Mouse (Mus musculus): ENCODE results near the gene Hist1h2ba.

Hist1h2ba gene

DNA sequence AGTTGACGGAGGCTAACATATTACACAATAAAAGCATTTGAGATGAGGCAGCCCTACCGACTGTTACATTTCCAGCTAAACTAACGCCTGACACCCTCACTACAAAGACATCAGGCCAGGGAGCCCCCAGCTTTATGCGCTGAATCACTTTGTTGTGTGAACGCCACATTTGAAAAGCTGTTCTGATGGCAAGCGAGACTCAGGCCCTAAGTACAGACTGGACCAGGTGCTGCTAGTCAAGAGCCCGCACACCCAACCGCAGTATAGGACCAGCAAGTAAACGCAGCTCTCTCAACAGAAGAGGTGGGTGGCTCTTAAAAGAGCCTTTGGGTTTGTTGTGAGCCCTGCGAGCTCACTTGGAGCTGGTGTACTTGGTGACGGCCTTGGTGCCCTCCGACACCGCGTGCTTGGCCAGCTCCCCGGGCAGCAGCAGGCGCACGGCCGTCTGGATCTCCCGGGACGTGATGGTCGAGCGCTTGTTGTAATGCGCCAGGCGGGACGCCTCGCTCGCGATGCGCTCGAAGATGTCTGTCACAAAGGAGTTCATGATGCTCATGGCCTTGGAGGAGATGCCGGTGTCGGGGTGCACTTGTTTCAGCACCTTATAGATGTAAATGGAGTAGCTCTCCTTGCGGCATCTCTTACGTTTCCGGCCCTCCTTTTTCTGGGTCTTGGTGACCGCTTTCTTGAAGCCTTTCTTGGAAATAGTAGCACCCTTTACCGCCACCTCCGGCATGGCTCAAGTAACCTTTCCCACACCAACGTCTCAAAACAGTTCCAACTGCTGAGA lies at the start of gene Hist1h2ba:
TSS of gene Hist1h2ba (minus strand) at position 736 of the 790 bp plus-strand sequence.
- DNase-seq (ENCODE audit: low spot score in 2 of 2) = no peak

DNA sequence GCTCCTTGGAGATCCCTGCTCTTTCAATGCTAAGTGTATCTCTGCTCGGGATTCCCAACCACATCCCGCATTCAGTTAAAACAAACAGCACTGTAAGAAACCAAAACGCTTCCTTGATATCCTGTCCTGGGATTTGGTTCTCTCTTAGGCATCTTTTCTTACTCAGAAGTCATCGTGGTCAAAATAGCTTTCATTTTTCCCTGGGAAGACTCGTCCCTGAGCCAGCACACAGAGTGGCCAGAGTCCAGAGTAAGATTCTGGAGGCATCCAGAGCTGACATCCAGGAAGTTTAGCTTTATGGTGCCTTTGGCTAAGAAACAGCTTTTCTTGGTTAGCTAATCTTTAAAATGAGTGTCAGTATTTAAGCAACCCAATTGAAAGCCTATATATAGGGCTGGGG lies 38.3 kb upstream of the Hist1h2ba start:
- DNase-seq (ENCODE audit: low spot score in 2 of 2) = no peak

DNA sequence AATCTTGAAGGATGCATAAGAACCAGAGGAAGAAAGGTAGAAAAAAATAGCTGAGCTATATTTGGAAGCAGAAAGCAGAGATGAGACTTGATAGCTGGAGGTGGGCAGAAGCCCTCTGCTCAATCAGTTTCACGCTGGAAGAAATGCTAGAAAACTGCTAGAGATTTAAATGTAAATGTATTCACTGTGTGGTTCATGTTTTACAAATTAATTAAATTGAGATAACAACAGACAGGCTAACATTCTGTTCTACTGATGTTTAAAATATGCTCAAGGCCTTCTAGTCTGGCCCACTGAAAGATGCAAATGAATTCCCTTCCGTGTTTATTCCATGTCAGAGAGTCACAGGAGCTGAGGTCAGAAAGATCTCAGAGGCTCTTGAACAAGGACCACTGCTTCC lies 37.9 kb upstream of the Hist1h2ba start:
- DNase-seq (ENCODE audit: low spot score in 2 of 2) = no peak

DNA sequence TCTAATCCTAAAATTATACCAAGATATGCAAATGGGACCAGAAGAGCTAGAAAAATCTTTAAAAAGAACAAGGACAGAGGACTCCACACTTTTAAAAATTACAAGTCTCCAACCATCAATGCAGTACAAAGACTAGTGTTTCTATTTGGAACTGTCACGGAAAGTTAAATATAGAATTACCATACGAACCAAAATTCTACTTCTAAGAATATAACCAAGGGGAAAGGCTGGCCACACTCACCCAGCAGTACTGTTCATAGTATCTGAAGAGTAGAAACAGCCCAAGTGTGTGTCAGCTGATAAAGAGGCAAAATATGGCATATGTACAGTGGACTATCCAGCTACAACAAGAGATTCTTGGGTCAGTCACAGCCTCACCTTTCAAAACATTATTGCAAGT lies 31.0 kb upstream of the Hist1h2ba start:
- no peak for DNase-seq (ENCODE audit: low spot score in 2 of 2)

DNA sequence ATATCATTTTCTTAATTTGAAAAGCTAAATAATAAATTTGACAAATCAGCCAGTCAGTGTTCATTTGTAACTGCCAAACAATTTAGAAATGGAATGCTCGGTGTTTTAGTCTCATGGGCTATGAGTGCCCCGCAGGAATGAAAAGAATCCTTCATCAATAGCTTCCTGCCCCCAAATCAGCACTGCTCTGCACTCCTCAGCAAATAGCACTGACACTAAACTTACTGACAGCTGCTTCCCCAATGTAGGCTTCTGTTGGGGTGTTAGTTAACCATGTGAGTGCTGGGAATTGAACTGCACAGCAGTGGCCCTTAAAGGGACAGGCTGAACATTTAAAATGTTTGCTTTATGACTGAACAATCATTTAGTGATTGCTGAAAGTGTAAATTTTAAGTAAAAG lies 25.8 kb upstream of the Hist1h2ba start:
- no peak for DNase-seq (ENCODE audit: low spot score in 2 of 2)

DNA sequence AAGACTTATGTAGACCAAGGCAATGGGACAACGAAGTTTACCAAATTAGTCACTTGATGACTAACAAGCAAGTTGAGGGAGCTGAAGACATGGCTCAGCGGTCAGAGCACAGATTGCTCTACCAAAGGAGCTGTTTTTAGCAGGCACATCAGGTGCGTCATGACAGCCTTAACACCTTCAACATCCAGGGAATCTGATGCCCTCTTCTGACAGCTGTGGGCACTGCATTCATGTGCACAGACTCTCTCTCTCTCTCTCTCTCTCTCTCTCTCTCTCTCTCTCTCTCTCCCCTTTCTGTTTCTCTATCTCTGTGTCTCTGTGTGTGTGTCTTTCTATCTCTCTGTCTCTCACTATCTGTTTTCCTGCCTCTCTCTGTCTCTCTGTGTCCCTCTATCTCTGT lies 17.0 kb upstream of the Hist1h2ba start:
- no peak for DNase-seq (ENCODE audit: low spot score in 2 of 2)

DNA sequence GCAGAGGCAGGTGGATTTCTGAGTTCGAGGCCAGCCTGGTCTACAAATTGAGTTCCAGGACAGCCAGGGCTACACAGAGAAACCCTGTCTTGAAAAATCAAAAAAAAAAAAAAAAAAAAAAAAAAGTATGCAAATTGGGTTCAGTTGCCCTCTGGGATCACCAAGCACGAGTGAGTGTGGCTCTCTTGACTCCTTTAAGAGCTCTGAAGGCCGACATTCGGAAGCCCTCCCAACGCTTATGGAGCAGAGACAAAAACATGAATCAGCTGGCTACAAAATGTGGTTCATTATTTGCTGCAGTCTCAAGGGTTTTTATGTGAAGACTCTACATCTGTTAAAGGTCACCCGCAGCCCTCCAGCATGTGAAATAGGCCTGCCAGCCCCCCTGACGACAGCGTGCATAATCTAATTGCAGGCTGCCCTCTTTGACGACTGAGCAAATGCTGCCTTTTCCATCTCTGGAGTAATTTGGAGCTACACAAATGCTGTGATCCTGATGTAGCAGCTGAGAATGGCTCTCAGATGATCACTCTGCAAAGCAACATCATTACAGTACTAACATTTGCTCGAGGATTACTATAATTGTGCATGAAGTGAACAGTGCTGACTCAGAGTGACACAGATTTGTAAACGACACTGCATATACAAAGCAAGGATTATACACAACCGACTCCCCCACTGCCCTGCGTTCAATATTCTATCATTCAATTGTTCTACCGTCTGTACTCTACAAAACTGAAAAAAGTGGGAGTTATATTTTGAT lies 15.7 kb upstream of the Hist1h2ba start:
- DNase-seq (ENCODE audit: low spot score in 2 of 2) = no peak

DNA sequence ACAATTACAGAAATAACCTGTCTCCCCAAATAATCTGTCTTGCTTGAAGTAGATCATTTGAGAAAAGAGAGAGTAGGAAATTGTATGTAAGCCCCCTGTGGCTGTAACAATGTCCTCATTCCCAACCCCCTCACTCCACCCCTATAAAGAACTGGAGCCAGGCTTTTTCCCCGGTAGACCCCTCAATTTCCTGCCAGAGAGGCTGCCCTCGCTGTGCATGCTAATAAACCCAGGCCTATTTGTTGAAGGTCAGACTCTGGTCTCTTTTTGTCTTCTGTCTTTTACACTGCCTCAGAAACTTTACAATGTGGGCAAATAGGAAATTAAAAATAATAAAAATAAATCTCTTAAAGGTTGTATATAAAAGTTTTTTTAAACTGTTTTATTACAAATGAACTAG lies 12.3 kb upstream of the Hist1h2ba start:
- no peak for DNase-seq (ENCODE audit: low spot score in 2 of 2)

DNA sequence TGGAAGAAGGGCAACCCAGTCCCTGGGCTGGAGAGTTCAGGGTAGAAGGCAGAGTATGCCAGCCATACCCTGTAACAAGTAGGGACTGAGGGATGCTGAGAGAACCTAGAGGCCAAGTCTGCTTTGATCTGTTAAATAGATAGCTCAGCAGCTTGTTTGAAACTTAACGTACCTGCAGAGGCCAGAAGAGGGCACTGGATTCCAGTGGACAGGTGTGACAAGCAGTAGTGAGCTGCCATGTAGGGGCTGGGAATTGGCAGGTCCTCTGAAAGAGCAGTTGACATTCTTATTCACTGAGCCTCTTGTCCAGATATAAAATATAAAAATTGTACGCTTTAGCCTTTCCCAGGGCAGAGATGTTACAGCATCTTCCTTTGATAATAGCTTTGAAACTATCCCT lies 8.9 kb upstream of the Hist1h2ba start:
- DNase-seq (ENCODE audit: low spot score in 2 of 2) = no peak

DNA sequence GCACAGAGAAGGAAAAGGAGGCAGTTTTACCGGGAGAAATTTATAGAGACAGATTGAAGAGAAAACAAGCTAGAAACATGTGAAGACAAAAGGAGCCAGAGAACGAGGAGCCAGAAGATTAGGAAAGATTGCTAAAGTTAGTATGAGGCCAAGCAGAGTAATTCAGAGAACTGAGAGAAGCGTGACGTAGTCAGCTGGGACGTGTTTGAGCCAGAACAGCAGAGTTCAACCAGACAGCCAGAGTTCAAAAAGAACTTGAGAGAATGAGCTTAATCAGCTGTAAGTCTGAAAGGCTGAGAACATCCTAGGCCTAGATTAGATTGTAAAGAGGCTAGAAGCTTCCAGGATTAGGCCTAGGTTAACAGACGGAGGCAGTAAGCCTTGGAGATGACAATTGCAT lies 6.3 kb upstream of the Hist1h2ba start:
- no peak for DNase-seq (ENCODE audit: low spot score in 2 of 2)

DNA sequence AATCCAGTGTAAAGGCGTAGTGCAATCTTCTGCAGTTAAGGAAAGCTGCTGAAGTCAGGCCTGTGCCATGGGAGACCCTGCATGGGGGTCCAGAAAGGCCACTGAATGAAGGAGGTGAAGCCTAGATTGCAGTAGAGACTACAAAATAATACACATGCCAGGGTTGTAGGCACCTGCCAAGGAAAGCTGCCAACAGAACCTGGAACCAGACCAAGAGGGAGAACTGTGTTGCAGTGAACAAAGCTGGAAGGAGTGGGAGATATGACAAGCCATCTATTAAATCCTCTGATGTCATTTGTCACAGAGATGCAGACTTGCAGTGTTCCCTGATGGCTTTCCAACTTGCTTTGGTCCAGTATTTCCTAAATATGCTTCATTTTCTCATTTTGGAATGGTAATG lies 4.7 kb upstream of the Hist1h2ba start:
- DNase-seq (ENCODE audit: low spot score in 2 of 2) = peak; percentile 25 to 51

DNA sequence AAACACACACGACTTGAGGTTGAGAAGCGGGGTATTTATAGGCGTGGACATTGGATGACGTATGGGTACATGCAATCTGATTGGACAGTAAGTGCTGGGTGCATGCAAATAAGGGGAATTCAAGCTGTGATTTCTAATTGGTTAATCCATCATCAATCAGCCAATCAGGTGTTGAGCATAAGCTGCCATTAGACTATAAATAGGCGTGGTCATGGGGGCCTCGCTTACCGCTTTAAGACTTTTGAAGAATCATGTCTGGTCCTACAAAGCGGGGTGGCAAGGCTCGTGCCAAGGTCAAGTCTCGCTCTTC lies 210 bp upstream of the Hist1h2ba start, which contains the start of gene Hist1h2aa:
TSS of gene Hist1h2aa (plus strand) at position 252 of the 310 bp plus-strand sequence.
- DNase-seq (ENCODE audit: low spot score in 2 of 2) = no peak

DNA sequence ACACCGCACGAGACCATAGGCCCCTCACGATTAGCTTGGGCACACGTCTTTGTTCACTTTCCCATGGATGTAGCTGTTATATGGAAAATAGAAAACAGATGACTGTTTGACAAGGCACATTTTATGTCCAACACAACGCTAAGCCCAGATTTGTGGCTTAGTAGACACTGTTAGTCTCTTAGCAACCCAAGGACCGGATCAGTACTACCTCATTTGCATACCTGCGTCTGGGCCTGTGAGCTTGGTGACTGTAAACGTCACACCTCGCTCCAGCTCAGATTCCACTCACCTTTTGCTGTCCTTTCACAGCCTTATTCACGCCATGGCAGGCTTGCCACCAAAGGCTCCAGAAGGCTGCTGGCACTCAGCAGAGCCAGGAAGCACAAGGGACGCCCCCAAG lies 3.1 kb downstream of the Hist1h2ba start:
- no peak for DNase-seq (ENCODE audit: low spot score in 2 of 2)

DNA sequence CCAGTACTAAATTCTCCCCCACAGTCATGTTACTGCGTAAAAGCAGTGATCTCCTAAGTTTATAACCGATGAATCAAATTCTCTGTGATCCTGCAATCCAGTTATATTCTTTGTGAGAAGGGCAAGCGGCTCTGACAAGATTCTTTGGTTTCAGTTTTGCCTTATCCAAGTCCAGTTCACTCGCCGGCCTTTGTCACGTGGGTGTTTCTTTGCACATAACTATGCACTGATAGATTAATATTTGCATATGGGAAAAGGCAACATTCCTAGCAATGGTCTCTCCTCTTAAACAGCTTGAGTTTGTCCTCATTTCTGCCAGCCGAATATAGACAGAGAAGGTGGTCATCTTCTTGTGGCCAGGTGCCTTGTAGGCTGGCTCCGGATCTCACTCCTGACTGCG lies 3.5 kb downstream of the Hist1h2ba start:
- DNase-seq (ENCODE audit: low spot score in 2 of 2) = no peak

DNA sequence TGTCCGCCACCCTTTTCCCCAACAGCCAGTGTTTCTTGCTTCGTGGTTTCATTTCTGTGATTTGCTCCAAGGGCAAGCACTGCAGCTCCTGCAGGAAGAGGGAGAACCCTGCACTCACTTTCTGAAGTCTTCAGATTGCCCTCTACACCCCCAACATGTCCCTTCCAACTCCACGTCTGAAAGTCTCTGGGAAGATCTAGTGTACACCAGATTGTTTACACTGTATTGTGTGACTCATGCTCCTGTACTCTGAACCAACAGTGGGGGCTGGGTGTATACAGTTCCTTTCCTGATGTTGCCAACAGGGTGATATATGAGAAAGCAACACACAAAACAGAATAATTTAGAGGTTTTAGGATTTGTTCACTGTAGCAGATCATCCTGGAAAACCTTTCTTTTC lies 5.3 kb downstream of the Hist1h2ba start:
- DNase-seq (ENCODE audit: low spot score in 2 of 2) = peak; percentile 10

DNA sequence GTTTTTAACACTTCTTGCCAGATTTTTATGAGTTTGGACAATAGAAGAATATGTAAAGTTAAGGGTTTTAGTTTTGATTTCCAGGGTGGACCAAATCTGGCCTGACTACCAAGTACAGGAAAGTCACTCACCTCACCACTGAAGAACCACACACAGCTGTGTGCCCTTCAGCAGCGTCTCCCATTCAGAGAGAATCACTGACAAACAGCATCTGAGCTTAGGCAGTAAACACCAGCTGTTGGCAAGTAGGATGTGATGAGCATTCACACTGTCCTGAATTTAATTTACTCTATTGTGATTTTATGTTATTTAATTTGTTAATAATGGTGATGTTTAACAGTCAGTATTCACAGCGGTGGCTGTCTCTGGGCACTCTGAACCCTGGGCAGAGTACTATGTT lies 8.2 kb downstream of the Hist1h2ba start:
- no peak for DNase-seq (ENCODE audit: low spot score in 2 of 2)

DNA sequence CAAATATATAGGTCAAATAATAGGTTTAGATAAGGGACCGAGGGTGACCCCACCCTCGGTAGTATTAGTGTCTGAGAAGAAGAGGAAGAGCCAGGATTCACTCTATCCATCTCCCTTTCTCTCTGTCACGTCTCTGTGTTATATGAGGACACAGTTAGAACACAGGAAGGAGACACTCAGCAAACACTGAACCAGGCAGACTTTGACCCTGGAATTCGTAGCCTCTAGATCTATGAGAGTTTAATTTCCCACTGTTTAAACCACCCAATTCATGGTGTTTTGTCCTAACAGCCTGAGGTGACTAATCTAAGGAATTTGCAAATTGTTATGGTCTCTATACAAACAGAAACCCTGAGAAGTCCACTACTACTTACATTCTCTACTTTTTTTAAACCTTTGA lies 16.3 kb downstream of the Hist1h2ba start:
- DNase-seq (ENCODE audit: low spot score in 2 of 2) = no peak

DNA sequence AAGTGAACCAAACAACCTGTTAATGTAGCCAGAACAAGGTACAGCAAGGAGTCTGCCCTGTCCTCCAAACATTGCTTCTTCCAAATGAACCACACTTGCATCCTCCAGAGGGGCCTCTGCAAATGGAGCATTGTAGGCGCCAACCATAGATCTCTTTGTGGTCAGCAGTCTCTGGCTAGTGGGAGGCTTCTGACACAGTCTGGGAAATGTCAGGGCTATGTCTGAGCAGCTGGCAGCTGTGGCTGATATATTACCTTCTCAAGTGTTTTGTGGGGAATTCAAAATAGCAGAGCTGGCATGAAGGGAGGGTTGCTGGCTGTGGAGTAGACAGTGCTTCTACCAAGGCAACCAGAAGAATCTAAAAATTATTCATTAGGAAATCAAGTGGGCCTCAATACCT lies 17.8 kb downstream of the Hist1h2ba start:
- no peak for DNase-seq (ENCODE audit: low spot score in 2 of 2)

DNA sequence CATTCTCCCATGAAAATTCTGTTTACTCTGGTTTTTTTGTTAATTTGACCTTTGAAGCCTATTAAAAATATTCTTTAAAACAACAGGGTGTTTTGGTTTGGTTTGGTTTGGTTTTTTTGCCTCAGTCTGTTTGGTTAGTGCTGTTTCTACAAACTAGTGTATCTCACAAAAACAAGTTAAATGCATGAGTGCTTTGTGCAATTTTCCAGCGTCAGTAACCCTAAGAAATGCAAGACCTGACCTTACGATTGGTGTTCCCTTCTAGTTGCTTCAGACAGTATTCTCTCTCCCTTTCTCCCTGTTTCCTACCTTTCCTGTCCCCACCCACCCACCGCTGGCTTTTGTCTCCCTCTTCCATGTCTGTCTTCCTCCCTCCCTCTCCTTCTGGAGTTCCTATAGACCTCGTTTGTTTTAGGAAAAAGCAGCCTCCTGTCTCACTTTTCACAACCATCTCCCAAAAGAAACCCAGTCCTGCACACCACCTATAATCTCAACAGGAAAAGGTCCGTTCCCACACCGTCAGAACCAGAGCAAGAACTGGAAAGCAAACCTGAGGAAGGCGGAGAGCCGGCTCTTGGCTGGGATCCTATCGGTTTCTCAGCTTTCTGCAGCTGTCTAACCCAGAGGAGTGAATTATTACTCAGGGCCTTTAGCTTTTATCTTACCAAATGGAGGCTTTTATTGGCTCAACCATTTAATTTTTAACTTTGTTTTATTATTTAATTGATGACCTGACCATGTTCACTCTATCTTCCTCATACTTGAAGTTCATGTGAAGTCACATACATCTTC lies 19.4 kb downstream of the Hist1h2ba start, which contains the start of gene Slc17a4:
TSS of gene Slc17a4 (minus strand) at position 634 of the 792 bp plus-strand sequence.
- DNase-seq (ENCODE audit: low spot score in 2 of 2) = no peak

DNA sequence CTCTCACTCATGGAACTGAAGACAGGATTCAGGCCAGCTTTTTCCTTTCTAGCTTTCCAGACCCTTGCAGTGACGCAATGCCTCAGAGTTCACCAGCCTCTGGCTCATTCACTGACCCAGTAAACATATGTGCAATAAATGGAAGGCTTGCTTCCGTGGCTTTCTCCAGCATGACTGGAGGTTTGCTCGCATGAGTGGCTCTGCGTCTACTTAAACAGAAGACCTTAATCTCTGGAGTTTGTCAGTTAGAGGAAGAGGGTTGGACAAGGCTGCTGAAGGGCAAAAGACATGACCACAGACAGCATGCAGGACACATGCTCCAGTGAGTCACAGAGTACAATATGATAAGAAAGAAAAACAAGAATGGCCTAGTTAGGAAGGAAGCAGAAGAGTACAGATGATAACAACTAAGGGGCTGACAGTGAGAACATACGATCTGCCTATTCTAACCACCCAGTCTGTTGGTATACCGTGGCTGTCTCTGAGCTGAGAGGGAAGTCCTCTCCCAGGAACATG lies 20.1 kb downstream of the Hist1h2ba start:
- no peak for DNase-seq (ENCODE audit: low spot score in 2 of 2)

DNA sequence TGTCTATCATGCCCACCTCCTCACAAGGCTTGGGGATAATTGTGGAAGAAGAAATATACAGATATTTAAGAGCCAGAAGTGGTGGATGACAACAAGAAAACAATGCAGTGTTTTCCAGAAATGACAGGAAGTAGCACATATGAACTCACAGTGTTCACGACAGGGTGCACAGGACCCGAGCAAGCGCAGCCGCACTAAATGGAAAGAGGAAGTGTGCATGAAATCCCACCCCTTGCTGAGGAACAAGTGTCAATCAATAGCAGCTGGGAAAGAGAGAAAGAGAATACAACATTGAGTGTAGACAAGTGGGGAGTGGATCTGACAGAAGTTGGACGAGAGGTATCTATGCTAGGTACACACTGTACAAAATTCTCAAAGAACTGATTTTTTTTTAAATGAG lies 22.6 kb downstream of the Hist1h2ba start:
- no peak for DNase-seq (ENCODE audit: low spot score in 2 of 2)

DNA sequence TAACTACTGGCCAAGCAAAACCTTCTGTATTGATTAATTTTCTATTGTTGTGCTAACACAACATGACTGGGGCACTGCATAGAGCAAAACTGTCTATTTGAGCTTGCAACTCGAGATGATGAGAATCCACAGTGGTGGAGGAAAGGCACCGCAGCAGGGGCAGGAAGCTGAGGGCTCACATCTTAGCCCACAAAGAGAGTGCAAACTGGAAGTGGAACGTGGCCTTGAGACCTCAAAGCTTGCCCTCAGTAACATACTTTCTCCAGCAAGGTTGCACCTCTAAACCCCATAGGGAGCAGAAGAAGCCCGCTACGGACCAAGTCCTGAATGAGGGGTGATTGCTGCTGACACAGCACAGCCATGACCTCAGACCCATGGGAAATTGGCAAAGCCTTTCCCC lies 23.8 kb downstream of the Hist1h2ba start:
- DNase-seq (ENCODE audit: low spot score in 2 of 2) = no peak

Measured in right cerebral cortex, adult 2 months (tissue).